Mouse (Mus musculus) midbrain, embryonic 12.5 days (tissue): ENCODE measurements around the gene Ptprg. TPM values are rescaled to one million over a fixed set of nuclear protein-coding genes. Genes with fewer than 3 reads are reported as not detected.

Experiments
- ATAC-seq: fragments of 200-750 bp; cut with Nextera tagmentation; 2 replicates; pipeline ENCODE4 v1.8.0; 2017; ENCODE audit warnings: low read depth, moderate TSS enrichment, moderate library complexity; ENCODE audit not compliant: low FRiP score
- H3K27ac ChIP-seq: fragments of 300-500 bp; sonication (generic); replicated peaks from 2 replicates; pipeline ENCODE4 v1.5.1; 2016; ENCODE audit warnings: mild to moderate bottlenecking
- H3K27me3 ChIP-seq: fragments of 300-500 bp; sonication (generic); 2 replicates; pipeline ENCODE4 v1.6.1; 2016; ENCODE audit warnings: mild to moderate bottlenecking
- H3K36me3 ChIP-seq: fragments of 300-500 bp; sonication (generic); 2 replicates; pipeline ENCODE4 v1.6.1; 2016
- H3K4me1 ChIP-seq: fragments of 300-500 bp; sonication (generic); 2 replicates; pipeline ENCODE4 v1.6.1; 2016
- H3K4me2 ChIP-seq: fragments of 300-500 bp; sonication (generic); replicated peaks from 2 replicates; pipeline ENCODE4 v1.6.1; 2016; ENCODE audit warnings: mild to moderate bottlenecking, moderate library complexity
- H3K4me3 ChIP-seq: fragments of 300-500 bp; sonication (generic); 2 replicates; pipeline ENCODE4 v1.5.1; 2016; ENCODE audit warnings: mild to moderate bottlenecking
- H3K9ac ChIP-seq: fragments of 300-500 bp; sonication (generic); replicated peaks from 2 replicates; pipeline ENCODE4 v1.6.1; 2016; ENCODE audit warnings: mild to moderate bottlenecking, moderate library complexity
- H3K9me3 ChIP-seq: fragments of 300-500 bp; sonication (generic); 2 replicates; pipeline ENCODE4 v1.6.1; 2016; ENCODE audit warnings: mild to moderate bottlenecking
- WGBS: fragments of 180-500 bp; shearing (Covaris S2); methylation state at CpG from one replicate; pipeline ENCODE4 v1.1.7; 2016; 5-methylcytosine and 5-hydroxymethylcytosine counted together
- polyA plus RNA-seq: library from polyadenylated mRNA; unstranded; fragments of >200 nt; fragmentation: Nextera tagmentation; extraction: Ambion mirVana; gene quantifications from 2 replicates; pipeline ENCODE4 v1.2.1, GENCODE M21; 2016

The Ptprg gene
- polyA plus RNA-seq, 1 experiment from 2014 or later: 47.4 TPM

DNA sequence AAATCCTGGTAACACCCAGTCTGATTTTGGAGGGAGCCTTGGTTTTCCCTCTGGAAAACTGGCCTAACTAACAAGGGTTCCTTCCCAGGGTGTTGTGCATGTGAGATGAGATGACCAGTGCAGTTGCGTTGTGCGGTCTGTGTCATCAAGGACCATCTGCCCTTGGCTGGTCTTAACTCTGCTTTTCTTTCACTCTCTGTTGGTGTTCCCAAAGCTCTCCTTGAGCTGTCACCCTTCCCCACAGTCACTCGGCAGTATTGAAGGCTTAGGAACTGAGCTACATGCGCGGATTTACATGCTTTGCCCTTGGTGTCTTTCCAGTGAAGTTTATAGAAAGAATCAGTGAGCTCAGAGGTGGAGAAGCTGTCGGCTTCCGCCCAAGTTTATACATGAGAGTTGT lies 170.5 kb downstream of the Ptprg start:
- no peaks in the 10 kb centered on the region for H3K27me3 ChIP-seq
- no peak for ATAC-seq

DNA sequence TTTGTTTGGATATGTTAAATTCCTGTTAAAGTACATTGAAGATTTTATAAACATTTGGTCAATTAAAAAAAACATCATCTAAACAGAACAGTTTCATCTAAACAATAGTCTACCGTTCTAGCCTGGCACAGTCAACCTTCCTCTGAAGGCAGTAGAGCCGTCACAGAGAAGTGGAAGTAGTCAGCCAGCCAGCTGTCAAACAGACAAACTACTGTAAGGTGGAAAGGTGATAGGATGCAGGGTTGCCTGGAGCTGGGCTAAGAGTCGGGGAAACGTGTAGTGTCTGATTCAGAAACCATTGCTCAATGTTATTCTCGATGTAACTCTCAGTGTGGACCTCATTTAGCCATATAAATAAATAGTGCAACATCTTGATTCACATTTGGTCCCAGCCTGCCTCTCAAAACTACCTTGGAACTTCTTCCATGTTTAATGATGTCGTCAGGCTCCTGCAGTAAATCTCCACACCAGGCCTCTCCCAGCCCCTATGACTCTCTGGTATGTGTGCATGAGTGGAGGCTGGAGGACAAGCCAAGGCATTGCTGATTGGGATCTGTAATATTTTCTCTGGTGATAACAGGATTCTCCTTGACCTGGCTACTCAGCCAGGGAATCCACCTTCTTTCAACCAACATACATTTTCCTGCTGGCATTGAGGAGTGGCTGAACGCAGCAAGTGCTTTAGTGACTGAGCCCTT lies 178.0 kb downstream of the Ptprg start:
- no peak overlapping the region for H3K4me3 ChIP-seq
- no peaks in the 10 kb centered on the region for H3K9me3 ChIP-seq
- WGBS: 86% methylated on average over 7 of the region's 7 CpGs
- H3K9ac ChIP-seq: no peak overlapping the region
- H3K4me2 ChIP-seq: no peak overlapping the region
- H3K27ac ChIP-seq: no peak overlapping the region
- no peaks in the 10 kb centered on the region for H3K27me3 ChIP-seq
- no peaks in the 10 kb centered on the region for H3K4me1 ChIP-seq
- ATAC-seq: no peak
- H3K36me3 ChIP-seq: no peaks in the 10 kb centered on the region

More for the DNA sequence above, 170.5 kb downstream of the Ptprg start:
- no peak overlapping the region for H3K27ac ChIP-seq
- H3K4me3 ChIP-seq: no peak overlapping the region
- no peaks in the 10 kb centered on the region for H3K9me3 ChIP-seq
- H3K4me1 ChIP-seq: peaks cover 16% of the 10 kb centered on the region
- no peak overlapping the region for H3K4me2 ChIP-seq
- H3K9ac ChIP-seq: no peak overlapping the region
- 90% methylated on average over 7 of the region's 7 CpGs for WGBS
- H3K36me3 ChIP-seq: no peaks in the 10 kb centered on the region

DNA sequence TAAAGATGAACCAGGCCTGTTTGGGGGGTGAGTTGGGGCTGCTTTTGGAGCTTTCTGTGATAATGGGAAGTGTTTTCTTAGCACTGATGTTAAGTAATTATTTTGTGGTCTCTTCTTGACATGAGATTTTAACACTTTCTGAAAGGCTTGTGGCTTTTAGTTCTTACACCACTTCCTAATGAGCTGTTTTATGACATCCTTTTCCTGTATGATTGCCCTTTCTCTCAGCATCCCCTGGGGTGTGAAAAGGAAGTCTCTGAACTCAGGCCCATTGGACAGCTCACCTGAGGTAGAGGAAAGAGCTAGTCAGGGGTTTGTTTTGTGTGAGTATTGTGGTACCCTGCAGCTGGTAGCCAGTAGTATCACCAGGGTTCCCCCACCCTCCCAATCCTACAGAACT lies 179.0 kb downstream of the Ptprg start:
- H3K27ac ChIP-seq: no peak overlapping the region
- no peak overlapping the region for H3K4me3 ChIP-seq
- H3K9ac ChIP-seq: no peak overlapping the region
- H3K4me2 ChIP-seq: no peak overlapping the region
- no peak for ATAC-seq
- no peaks in the 10 kb centered on the region for H3K4me1 ChIP-seq
- no peaks in the 10 kb centered on the region for H3K27me3 ChIP-seq
- H3K36me3 ChIP-seq: no peaks in the 10 kb centered on the region
- H3K9me3 ChIP-seq: no peaks in the 10 kb centered on the region

DNA sequence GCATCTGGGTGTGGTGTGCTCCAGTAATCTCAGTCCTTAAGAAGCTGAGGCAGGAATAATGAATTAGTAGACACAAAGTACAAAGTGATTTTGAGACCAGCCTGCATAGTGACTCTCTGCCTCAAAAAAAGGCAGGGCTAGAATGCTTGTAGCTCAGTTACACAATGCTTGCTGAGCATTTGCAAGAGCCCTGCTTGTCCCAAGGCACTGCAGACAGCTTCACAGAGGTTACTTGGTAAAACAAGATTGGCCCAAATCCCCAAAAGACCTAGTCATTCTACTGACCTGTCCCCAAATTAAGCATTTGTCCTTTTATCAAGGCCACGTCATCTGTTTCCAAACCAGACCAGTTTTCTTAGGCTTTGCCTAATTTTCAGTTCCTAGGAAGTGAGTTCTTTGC lies 190.4 kb downstream of the Ptprg start:
- H3K27ac ChIP-seq: no peak overlapping the region
- no peaks in the 10 kb centered on the region for H3K36me3 ChIP-seq
- H3K4me1 ChIP-seq: no peaks in the 10 kb centered on the region
- 89% methylated on average over 1 of the region's 1 CpGs for WGBS
- no peak overlapping the region for H3K4me2 ChIP-seq
- no peak overlapping the region for H3K9ac ChIP-seq
- ATAC-seq: no peak
- H3K4me3 ChIP-seq: no peak overlapping the region
- H3K9me3 ChIP-seq: no peaks in the 10 kb centered on the region
- no peaks in the 10 kb centered on the region for H3K27me3 ChIP-seq

DNA sequence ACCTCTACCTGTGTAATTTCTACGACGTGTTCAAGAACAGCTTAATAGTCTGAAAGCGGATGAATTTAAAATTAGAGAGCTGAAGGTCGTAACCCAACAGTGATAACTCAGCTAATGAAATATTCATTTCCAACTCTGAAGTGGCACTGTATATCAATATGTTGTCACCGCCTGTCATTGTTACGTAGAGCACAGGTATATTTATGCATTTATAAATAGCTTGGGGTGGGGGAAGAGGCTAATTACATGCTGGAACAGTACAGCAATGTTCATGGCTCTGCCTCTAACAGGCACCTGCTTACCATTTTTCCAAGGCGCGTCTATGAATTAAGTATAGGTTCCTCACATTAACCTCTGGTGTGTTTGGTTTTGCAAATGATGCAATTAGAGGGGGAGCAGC lies 199.3 kb downstream of the Ptprg start:
- 73% methylated on average over 8 of the region's 8 CpGs for WGBS
- ATAC-seq: no peak; the same call in 1 of the 2 replicates
- Histone ChIP-seq H3K4me3 (no peak overlapping the region), H3K9me3 (no peaks in the 10 kb centered on the region), H3K9ac (no peak overlapping the region), H3K36me3 (no peaks in the 10 kb centered on the region), H3K27me3 (no peaks in the 10 kb centered on the region), H3K4me2 (no peak overlapping the region), H3K27ac (no peak overlapping the region), H3K4me1 (peaks cover 12% of the 10 kb centered on the region)

DNA sequence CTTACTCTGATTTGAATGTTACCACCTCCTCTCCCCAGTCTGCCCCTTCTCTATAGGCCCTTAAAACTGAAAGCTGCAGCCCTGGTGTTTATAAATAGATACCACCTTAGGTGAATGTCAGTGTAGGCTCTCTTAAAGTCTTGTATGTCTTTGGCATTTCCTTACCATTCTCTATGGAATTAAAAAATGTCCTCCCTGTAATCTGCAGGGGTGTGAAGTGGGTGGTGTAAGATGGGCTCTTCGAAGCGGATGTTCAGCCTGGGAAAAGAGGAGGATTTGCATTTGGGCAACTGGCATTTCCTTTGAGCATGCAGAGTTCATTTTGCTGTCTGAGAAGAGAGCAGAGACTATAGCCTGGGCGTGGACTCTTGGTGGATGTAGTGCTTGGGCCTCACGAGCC lies 201.3 kb downstream of the Ptprg start:
- H3K9me3 ChIP-seq: no peaks in the 10 kb centered on the region
- no peaks in the 10 kb centered on the region for H3K27me3 ChIP-seq
- H3K27ac ChIP-seq: no peak overlapping the region
- 77% methylated on average over 4 of the region's 4 CpGs for WGBS
- H3K4me2 ChIP-seq: no peak overlapping the region
- H3K4me1 ChIP-seq: peaks cover 12% of the 10 kb centered on the region
- H3K36me3 ChIP-seq: no peaks in the 10 kb centered on the region
- H3K4me3 ChIP-seq: no peak overlapping the region
- no peak for ATAC-seq
- no peak overlapping the region for H3K9ac ChIP-seq

DNA sequence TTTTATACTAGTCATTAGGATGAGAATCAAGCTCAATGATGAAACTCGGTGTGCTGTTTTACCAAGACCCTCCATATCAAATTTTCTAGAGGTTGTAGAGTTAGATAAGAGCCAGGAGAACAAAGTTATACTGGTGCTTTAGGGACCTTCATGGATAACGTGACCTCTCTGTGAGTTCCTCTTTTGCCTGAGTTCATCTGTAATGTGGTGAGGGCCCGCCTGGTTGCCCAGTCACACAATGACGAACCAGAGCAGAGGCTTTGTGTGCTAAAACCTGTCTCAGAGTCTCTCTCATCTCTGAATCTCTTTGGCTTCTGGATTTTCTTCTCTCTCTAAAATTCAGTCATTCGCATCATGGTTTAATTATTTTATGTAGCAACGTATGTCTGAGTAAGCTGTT lies 204.9 kb downstream of the Ptprg start:
- 90% methylated on average over 6 of the region's 6 CpGs for WGBS
- Histone ChIP-seq H3K9ac (no peak overlapping the region), H3K4me2 (no peak overlapping the region), H3K4me3 (no peak overlapping the region), H3K27me3 (no peaks in the 10 kb centered on the region), H3K27ac (no peak overlapping the region), H3K36me3 (no peaks in the 10 kb centered on the region), H3K4me1 (peaks cover 13% of the 10 kb centered on the region), H3K9me3 (no peaks in the 10 kb centered on the region)
- no peak for ATAC-seq

DNA sequence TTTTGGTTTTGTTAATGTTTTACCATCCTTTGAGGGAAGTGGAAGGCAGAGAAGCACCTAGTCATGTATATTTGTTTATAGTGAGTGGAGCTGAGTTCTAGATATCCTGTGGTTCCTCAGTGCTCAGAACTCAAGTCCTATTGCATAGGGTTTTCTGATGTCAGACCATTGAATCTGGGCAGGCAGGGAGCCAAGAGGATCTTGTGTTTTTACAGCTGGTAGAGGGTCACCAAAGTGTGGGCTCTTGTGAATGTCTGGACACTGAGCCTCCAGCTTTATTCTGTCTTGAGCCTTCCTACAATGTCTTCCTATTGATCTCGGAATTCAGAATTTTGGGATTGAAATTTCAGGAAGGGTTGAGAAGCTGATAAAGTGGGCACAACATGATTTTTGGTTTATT lies 206.0 kb downstream of the Ptprg start:
- H3K27me3 ChIP-seq: no peaks in the 10 kb centered on the region
- WGBS: 80% methylated on average over 1 of the region's 1 CpGs

DNA sequence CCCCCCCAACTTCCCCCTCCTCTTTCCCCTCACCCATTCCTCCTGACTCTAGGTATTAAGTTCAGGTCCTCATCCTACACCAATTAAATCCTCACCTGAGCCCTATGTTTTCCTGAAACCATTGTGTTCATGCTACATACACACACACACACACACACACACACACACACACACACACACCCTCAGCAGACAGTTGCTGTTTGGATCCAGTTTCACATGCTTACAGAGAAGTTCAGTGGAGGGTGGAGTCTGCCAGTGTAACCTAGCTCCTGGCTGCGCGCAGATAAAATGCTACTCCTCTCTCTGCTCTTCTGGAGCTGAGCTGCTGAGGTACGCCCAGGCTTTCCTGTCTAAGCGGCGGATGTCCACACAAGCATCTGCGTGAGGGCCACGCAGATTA lies 209.7 kb downstream of the Ptprg start:
- no peaks in the 10 kb centered on the region for H3K27me3 ChIP-seq
- WGBS: 71% methylated on average over 7 of the region's 7 CpGs
- no peak overlapping the region for H3K4me3 ChIP-seq
- no peaks in the 10 kb centered on the region for H3K9me3 ChIP-seq
- peaks cover 14% of the 10 kb centered on the region for H3K4me1 ChIP-seq
- ATAC-seq: no peak
- H3K4me2 ChIP-seq: no peak overlapping the region
- no peak overlapping the region for H3K9ac ChIP-seq
- H3K36me3 ChIP-seq: no peaks in the 10 kb centered on the region
- no peak overlapping the region for H3K27ac ChIP-seq

More for the DNA sequence above, 206.0 kb downstream of the Ptprg start:
- Histone ChIP-seq H3K36me3 (no peaks in the 10 kb centered on the region), H3K9me3 (no peaks in the 10 kb centered on the region), H3K4me1 (peaks cover 5% of the 10 kb centered on the region; the same call in 1 of the 2 replicates), H3K4me2 (no peak overlapping the region), H3K4me3 (no peak overlapping the region), H3K9ac (no peak overlapping the region), H3K27ac (no peak overlapping the region)
- ATAC-seq: no peak

DNA sequence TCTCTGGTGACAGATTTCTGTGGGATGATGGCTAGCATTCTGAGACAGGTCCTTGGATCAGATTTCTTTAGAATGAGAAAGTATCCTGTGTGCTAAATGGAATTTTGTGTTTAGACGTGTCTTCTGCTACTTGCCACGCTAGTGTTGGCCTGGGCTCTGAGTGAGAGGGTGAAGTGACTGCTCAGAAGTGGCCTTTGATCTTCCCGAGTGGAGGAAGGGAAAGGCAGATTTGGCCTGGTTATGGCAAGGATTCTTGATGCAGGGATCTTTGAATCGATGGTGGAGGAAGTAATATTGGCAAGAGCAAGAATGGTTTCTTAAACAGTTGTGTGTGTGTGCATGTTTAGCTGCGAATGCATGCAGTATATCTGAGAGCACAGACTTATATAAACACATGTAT lies 219.4 kb downstream of the Ptprg start:
- Histone ChIP-seq H3K4me3 (no peak overlapping the region), H3K4me1 (peaks cover 26% of the 10 kb centered on the region), H3K27me3 (no peaks in the 10 kb centered on the region), H3K4me2 (no peak overlapping the region), H3K36me3 (no peaks in the 10 kb centered on the region), H3K27ac (no peak overlapping the region), H3K9me3 (no peaks in the 10 kb centered on the region), H3K9ac (no peak overlapping the region)
- WGBS: 67% methylated on average over 5 of the region's 5 CpGs
- ATAC-seq: no peak

DNA sequence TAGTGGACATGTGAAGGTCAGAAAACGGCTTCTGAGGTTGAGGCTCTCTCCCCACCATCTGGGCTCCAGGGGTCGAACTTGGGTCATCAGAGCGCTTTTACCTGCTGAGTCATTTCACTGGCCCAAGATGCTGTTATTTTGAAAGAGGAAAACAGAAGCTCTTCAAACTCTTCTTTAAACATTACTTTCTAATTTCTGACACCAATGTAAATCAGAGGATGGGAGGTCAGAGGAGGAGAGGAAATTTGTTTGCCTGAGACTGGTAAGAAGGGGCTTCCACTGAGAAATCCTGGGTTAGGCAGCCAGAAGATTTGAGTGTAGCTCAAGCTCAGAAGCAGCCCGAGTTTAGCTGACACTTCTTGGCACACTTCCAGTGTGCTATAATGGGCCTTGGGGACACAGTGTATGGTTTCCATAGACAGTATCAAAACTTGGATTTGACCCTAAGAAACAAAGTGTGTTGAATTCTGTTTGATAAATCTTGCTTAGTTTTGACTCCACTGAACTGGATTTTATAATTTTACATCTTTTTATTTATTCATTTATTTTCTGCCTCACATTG lies 221.2 kb downstream of the Ptprg start:
- Histone ChIP-seq H3K4me2 (no peak overlapping the region), H3K27ac (no peak overlapping the region), H3K36me3 (no peaks in the 10 kb centered on the region), H3K9me3 (no peaks in the 10 kb centered on the region), H3K9ac (no peak overlapping the region), H3K27me3 (no peaks in the 10 kb centered on the region), H3K4me3 (no peak overlapping the region), H3K4me1 (peaks cover 26% of the 10 kb centered on the region)
- ATAC-seq: 0 out of 2 replicates have a peak, but pooled peaks have one; percentile 44
- WGBS: 47% methylated on average over 4 of the region's 4 CpGs

DNA sequence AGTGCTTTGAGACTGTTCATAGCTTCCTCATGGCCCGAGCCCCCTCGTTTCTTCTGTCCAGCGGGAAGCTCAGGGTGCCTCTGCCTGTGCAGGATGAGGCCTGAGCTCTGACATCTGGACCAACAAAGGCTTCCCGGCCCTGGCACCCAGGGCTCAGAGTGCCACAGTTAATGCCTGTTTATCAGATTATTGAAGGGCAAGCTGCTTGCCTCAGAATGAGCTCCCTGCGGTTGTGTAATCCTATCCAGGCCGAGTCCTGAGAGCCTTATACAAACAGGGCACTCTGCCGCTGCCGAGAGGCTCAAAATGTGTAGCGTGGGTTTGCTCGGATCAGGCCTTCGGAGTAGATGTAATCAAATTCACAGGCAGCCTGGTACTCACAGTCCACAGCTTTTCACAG lies 221.9 kb downstream of the Ptprg start:
- WGBS: 3% methylated on average over 11 of the region's 11 CpGs
- Histone ChIP-seq H3K4me1 (peaks cover 26% of the 10 kb centered on the region), H3K27me3 (no peaks in the 10 kb centered on the region), H3K9me3 (no peaks in the 10 kb centered on the region), H3K9ac (no peak overlapping the region), H3K4me2 (peak overlapping the region; percentile 9; the same call in 1 of the 2 replicates), H3K4me3 (no peak overlapping the region), H3K36me3 (no peaks in the 10 kb centered on the region), H3K27ac (peak overlapping the region; percentile 26)
- peak; percentile 73 for ATAC-seq
